ENCODE assay signal across 18 mouse cellular contexts in genomic region chr2:154731916-154732315, GRCm38 (mm10). TPM values are rescaled to one million over a fixed set of nuclear protein-coding genes. Genes with fewer than 3 reads are reported as not detected.
"Had no signal": no experiment of that assay in that cellular context is flagged by ENCODE, and none has a peak within 500 bp of the region (broad histone marks: within the 10 kb centered on the region; RNA-seq: fewer than 3 reads in every experiment).

No protein-coding gene starts in this region.

- DNase-seq: kidney, adult 18-20 months; kidney, postnatal 36 days; layer of hippocampus, adult 9-11 months; layer of hippocampus, postnatal 36 days; lung, adult 2 months; lung, postnatal 14 days; right cerebral cortex, postnatal 14 days; thymus, postnatal 36 days had no signal

- H3K36me3 ChIP-seq: liver, embryonic 15.5 days; midbrain, embryonic 12.5 days; neural tube, embryonic 12.5 days had no signal

- H3K9ac ChIP-seq: liver, embryonic 15.5 days; midbrain, embryonic 12.5 days; neural tube, embryonic 12.5 days had no signal

- H3K4me3 ChIP-seq: liver, embryonic 15.5 days; midbrain, embryonic 12.5 days; neural tube, embryonic 12.5 days had no signal

- H3K9me3 ChIP-seq: liver, embryonic 15.5 days; midbrain, embryonic 12.5 days; neural tube, embryonic 12.5 days had no signal

- H3K4me2 ChIP-seq: liver, embryonic 11.5 days; liver, embryonic 15.5 days; midbrain, embryonic 12.5 days; neural tube, embryonic 12.5 days had no signal

- H3K27me3 ChIP-seq: midbrain, embryonic 12.5 days; neural tube, embryonic 12.5 days had no signal

- H3K4me1 ChIP-seq: liver, embryonic 15.5 days; midbrain, embryonic 12.5 days had no signal

- H3K27ac ChIP-seq: liver, embryonic 15.5 days; midbrain, embryonic 12.5 days; neural tube, embryonic 12.5 days had no signal

RNA-seq across cellular contexts. Expression of gene Gm14214, which starts 37.9 kb away (rescaled TPM):
- polyA plus RNA-seq: intestine, embryonic 14.5 days; kidney, embryonic 16.5 days; limb, embryonic 14.5 days; liver, embryonic 11.5 days; liver, embryonic 15.5 days; lung, adult 2 months; midbrain, embryonic 12.5 days; neural tube, embryonic 12.5 days; spleen, adult 2 months; stomach, embryonic 16.5 days; thymus, postnatal 0 days had no signal

RNA-seq across cellular contexts. Expression of gene a, which starts 59.3 kb away (rescaled TPM):
- polyA plus RNA-seq: lung, adult 2 months; neural tube, embryonic 12.5 days; spleen, adult 2 months had no signal
